Mouse (Mus musculus) gastrocnemius, postnatal 14 days (tissue): ENCODE measurements around the gene Adam17. TPM values are rescaled to one million over a fixed set of nuclear protein-coding genes. Genes with fewer than 3 reads are reported as not detected.

ENCODE experiments used
- DNase-seq: peaks from one replicate; pipeline ENCODE4 v3.0.0; 2021; ENCODE audit warnings: mixed read lengths
- intact Hi-C: fragments of 180-260 bp; cut with DNase I; formaldehyde crosslinking; loops from one replicate; pipeline ENCODE4 v1.15.1; 2025; ENCODE audit warnings: low total_unique reads
- total RNA-seq, 2 experiments: library from RNA; stranded (reverse); gene quantifications; 2 replicates each; pipeline ENCODE4 v1.2.3; 2021

Adam17 gene
- total RNA-seq, 2 experiments from 2014 or later = 23.8 to 26.7 TPM

- no peak for DNase-seq
- intact Hi-C loops = no loop called here
Measured at GRCm38 (mm10) chr12:21364624-21365435, 8.6 kb downstream of the Adam17 start.

DNA sequence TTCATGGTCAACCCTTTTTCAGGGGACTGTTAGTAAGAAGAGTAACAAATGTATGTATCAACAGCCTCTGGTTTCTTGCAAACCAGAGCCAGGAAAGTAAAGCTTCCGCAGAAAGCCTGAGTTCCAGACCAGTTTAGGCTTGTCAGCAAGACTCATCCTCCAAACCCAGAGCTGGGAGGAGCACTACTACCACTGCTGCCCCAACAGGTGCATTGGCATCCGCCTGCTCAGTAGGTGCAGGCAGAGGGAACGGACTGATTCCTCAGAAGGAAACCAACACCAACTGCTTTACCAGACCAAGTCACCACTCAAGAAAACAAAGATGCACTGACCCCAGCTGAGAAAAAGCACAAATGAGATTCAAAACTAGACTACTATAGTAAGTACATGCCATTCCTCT is 10.2 kb downstream of the Adam17 start:
- no peak for DNase-seq
- intact Hi-C loops = no loop called here

DNA sequence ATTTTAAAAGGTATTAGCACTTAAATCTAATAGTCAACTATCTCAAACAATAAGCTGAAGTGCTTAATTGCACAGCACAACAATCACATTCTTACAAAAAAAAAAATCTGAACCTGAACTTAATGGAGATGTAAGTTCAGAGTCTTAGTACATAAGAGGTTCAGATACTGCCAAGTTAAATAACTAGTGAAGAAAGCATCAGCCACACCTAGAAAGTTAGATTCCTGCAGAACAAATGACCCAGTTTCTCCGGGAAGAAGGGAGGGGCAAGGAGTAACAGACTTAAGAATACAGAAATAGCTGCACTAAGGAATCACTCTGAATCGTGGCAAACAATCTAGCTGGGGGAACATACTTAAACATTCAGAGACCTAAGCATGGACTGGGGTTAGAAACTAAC is 10.7 kb downstream of the Adam17 start:
- DNase-seq = no peak
- intact Hi-C loops = no loop called here

- no peak for DNase-seq
- intact Hi-C loops = no loop called here
Measured at GRCm38 (mm10) chr12:21353681-21354080, 19.8 kb downstream of the Adam17 start.

DNA sequence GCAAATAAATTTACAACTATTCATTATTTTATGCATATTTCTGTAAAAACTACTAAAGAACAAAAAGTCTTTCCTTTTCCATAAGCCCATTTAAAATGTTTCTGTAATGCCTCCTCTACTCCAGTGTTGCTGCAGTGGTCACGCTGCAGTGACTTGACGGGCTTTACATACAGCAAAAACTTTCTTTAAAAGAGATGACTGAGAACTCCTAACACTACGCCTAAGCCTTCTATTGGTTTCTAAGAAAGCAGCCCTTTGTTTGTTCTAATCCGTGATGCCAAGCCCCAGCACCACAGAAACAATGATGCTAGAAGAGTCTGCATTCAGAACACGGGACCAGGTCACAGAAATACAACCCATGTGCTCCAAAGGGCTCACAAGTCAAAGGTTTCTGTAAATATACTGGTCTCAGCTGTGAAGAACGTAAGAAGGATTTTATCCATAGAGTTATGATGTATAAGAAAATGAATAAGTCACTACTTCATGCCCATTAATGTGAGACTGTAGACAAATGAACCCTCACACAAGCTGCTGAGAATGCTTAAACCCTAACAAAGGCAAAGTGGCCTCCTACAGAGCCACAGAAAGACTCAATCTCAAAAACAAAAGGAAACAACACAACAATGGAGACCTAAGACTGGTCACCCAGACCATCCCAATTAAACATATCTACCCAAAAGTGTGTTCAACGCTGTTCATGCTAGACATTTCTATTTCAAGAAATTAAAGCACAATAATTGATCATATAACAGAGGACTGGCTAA is 23.1 kb downstream of the Adam17 start:
- intact Hi-C loops = no loop called here
- DNase-seq = no peak

GRCm38 (mm10) chr12:21346972-21347371 is 26.5 kb downstream of the Adam17 start:
- no peak for DNase-seq
- intact Hi-C loops = no loop called here

DNA sequence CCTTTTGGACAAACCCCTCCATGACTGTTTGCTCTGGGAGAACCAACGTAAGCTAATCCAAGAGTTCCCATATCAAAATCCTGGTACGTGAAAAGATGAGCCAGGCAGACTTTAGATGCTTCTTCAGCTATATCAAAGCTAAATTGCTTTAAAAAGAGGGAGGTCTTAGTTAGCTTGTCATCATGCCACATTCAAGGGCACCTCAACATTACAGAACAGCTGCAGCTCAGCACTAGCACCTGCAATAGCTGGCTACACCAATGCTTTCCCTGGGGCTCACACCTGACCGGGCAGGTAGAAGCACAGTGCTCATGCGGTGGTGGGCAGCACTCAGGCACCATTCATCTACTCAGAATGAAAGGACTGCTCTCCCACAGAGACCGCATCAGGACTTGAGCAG is 32.8 kb downstream of the Adam17 start:
- DNase-seq = no peak
- intact Hi-C loops = no loop called here

- intact Hi-C loops = no loop called here
Measured at GRCm38 (mm10) chr12:21337171-21337570, 36.3 kb downstream of the Adam17 start.

GRCm38 (mm10) chr12:21335869-21336268 is 37.6 kb downstream of the Adam17 start:
- intact Hi-C loops = no loop called here
- DNase-seq = no peak

More at GRCm38 (mm10) chr12:21337171-21337570, 36.3 kb downstream of the Adam17 start:
- no peak for DNase-seq

DNA sequence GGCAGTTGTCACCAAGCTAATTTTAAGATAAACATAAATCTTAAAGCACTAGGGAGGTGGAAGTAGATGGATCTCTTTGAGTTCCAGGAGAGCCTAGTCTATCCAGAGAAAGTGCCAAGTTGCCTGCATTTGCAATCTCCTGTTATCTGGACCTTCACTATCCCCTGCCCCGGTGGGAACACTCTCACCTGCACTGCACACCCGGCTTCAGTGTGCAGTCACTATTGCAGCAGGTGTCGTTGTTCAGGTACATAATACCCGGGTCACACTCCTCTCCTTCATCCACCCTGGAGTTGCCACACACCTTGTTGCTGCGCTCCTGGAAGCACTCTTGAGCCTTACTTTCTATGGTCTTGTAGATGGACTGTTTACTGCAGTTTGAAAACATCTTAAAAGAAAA is 39.7 kb downstream of the Adam17 start:
- no peak for DNase-seq
- intact Hi-C loops = no loop called here

DNA sequence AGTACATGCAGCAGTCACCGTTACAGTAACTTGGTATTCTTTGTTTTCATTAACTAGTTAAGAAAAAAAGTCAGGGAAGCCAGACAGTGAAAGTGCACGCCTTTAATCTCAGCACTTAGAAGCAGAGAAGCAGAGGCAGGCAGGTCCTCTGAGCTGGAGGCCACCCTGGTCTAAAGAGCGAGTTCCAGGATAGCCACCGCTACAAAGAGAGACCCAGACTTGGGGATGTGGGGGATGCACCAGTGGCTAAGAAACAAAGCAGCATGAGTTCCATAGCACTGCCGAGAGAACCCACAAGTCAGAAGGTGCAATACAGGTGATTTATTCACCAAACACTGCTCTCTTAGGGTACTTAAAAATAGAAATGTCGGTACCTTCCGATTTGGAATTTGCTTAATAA is 40.4 kb downstream of the Adam17 start:
- no peak for DNase-seq
- intact Hi-C loops = no loop called here

DNA sequence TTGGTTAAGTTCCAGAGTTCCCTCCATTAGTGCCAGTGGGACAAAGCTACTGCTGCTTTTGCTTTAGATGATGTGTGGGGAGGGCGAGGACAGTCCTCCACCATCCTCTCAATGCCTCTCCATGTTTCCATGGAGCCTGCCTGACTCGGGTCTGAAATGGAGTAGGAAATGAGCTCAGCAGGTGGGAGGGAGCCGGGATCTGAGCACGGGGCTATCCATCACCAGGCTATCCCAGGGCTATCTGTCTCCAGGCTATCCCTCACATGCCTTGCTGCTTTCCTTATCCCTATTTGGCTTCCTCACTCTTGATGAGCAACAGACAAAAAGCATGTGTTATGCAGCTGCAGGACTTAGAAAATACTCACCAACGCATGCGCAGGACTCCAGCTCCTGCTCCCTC is 41.7 kb downstream of the Adam17 start:
- no peak for DNase-seq

DNA sequence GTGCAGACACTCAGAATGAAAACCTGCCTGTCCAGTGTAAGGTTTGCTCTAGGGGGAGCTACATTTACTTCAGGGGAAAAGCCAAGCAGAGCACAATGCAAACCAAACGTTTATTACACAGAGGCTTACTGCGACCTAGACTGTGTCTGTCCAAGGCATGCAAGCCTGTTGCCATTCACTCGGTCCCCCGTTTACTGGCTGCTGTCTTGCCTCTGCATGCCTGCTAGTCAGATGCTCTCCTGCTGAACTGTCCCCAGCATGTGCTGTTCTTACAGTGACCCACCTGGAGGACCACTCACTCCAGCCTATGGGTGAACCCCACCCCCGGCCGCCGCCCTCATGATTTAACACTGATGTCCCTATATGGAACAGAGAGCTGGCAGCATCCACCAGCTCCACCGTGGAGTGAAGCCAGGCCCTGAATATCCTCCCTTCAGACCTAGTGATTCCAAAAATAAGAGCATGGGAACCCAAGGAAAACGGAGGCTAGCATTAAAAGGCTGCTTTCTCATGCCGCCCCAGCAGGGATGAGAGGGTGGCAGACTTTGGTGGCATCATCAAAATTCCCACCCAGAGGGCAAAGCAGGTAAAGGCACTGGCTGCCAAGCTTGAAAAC is 42.4 kb downstream of the Adam17 start:
- intact Hi-C loops = no loop called here
- DNase-seq = no peak

More for the DNA sequence above, 41.7 kb downstream of the Adam17 start:
- intact Hi-C loops = no loop called here

GRCm38 (mm10) chr12:21329661-21330400 is 43.6 kb downstream of the Adam17 start:
- intact Hi-C loops = no loop called here
- DNase-seq = no peak

- intact Hi-C loops = no loop called here
- DNase-seq = no peak
Measured at GRCm38 (mm10) chr12:21326325-21326724, 47.1 kb downstream of the Adam17 start.

- DNase-seq = no peak
- intact Hi-C loops = no loop called here
Measured at GRCm38 (mm10) chr12:21325266-21325665, 48.2 kb downstream of the Adam17 start.

- DNase-seq = no peak
- intact Hi-C loops = no loop called here
Measured at GRCm38 (mm10) chr12:21324101-21324500, 49.3 kb downstream of the Adam17 start.

- intact Hi-C loops = no loop called here
- no peak for DNase-seq
Measured at GRCm38 (mm10) chr12:21322856-21323255, 50.6 kb downstream of the Adam17 start.

- no peak for DNase-seq
- intact Hi-C loops = no loop called here
Measured at GRCm38 (mm10) chr12:21322296-21322695, 51.1 kb downstream of the Adam17 start.

GRCm38 (mm10) chr12:21321170-21321569 is 52.3 kb downstream of the Adam17 start:
- intact Hi-C loops = no loop called here
- DNase-seq = no peak
